Mouse (Mus musculus) 3134 (cell line): ENCODE data around the gene Tnn.
A peak's percentile ranks its signal among the peaks of the same experiment; 100 is the strongest.

ENCODE experiments used
- DNase-seq: peaks from one replicate; pipeline ENCODE4 v3.0.0-alpha.2; 2011; ENCODE audit warnings: low spot score; ENCODE audit not compliant: insufficient read length; ENCODE audit errors: extremely low read depth

Tnn gene

GRCm38 (mm10) chr1:160045056-160045715 is 108.2 kb downstream of the Tnn start:
- no peak for DNase-seq

- DNase-seq = peak; percentile 77
Observed at GRCm38 (mm10) chr1:160044237-160045021, 109.0 kb downstream of the Tnn start, which contains the start of gene 4930523C07Rik. Gene 4930523C07Rik (plus strand): TSS chr1:160044382.

GRCm38 (mm10) chr1:160043271-160043975 is 110.0 kb downstream of the Tnn start:
- DNase-seq = no peak

- no peak for DNase-seq
Observed at GRCm38 (mm10) chr1:160042351-160042750, 111.0 kb downstream of the Tnn start.

- DNase-seq = no peak
Observed at GRCm38 (mm10) chr1:160041264-160041775, 112.1 kb downstream of the Tnn start.

- DNase-seq = no peak
Observed at GRCm38 (mm10) chr1:160039951-160040645, 113.3 kb downstream of the Tnn start.

- no peak for DNase-seq
Observed at GRCm38 (mm10) chr1:160036996-160037521, 116.3 kb downstream of the Tnn start.

GRCm38 (mm10) chr1:160035561-160035960 is 117.8 kb downstream of the Tnn start:
- no peak for DNase-seq
